Mouse (Mus musculus) kidney, embryonic 16.5 days (tissue): ENCODE measurements at regions not wholly inside any gene's neighbourhood (a gene's known extent, or its start where the extent isn't known, plus 50 kb on each side); places are given as distances from the start of the nearest gene placed in this dataset.

Experiments
- ATAC-seq: fragments of 200-750 bp; cut with Nextera tagmentation; 2 replicates; pipeline ENCODE4 v1.8.0; 2017; ENCODE audit warnings: moderate TSS enrichment; ENCODE audit not compliant: low FRiP score, low TSS enrichment
- H3K27ac ChIP-seq: fragments of 300-500 bp; sonication (generic); 2 replicates; pipeline ENCODE4 v1.5.1; 2014; ENCODE audit warnings: low read length
- H3K27me3 ChIP-seq: fragments of 300-500 bp; sonication (generic); 2 replicates; pipeline ENCODE4 v1.6.1; 2014; ENCODE audit warnings: low read length, control low read depth, mixed read lengths; ENCODE audit not compliant: insufficient read depth
- H3K36me3 ChIP-seq: fragments of 300-500 bp; sonication (generic); 2 replicates; pipeline ENCODE4 v1.6.1; 2014; ENCODE audit warnings: low read length, control low read depth, mixed read lengths; ENCODE audit not compliant: insufficient read depth
- H3K4me1 ChIP-seq: fragments of 300-500 bp; sonication (generic); 2 replicates; pipeline ENCODE4 v1.6.1; 2014; ENCODE audit warnings: low read length, control low read depth, mixed read lengths; ENCODE audit not compliant: insufficient read depth
- H3K4me2 ChIP-seq: fragments of 300-500 bp; sonication (generic); replicated peaks from 2 replicates; pipeline ENCODE4 v1.6.1; 2014; ENCODE audit warnings: low read depth, low read length
- H3K4me3 ChIP-seq: fragments of 300-500 bp; sonication (generic); 2 replicates; pipeline ENCODE4 v1.5.1; 2014; ENCODE audit warnings: mild to moderate bottlenecking, low read length
- H3K9ac ChIP-seq: fragments of 300-500 bp; sonication (generic); replicated peaks from 2 replicates; pipeline ENCODE4 v1.6.1; 2014; ENCODE audit warnings: low read length
- H3K9me3 ChIP-seq: fragments of 300-500 bp; sonication (generic); 2 replicates; pipeline ENCODE4 v1.6.1; 2016; ENCODE audit warnings: low read length, control low read depth
- WGBS: fragments of 180-500 bp; shearing (Covaris S2); extraction: QIAGEN DNeasy Blood & Tissue Kit; methylation state at CpG from one replicate; pipeline ENCODE4 v1.1.7; 2014; 5-methylcytosine and 5-hydroxymethylcytosine counted together

DNA sequence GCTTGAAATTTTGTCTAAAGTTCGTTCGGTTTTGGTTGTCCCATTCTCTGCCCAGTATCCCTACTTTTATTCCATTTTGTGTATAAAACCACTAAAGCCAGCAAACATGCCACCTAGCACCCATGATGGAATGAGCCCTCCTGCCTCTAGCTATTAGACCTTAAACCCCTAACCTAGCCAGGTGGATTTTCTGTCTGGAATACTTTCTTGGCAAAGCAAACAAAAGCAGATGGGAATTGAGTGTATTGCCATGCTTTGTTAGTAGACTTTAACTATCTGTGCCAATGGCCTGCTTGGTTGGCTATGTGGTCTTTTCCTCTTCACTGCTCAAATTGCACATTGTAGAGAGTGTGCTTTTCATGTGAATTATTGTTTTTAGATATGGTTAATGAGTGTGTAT lies 197.7 kb downstream of the Cst10 start:
- Histone ChIP-seq H3K9me3 (no peaks in the 10 kb centered on the region), H3K4me3 (no peak overlapping the region), H3K36me3 (no peaks in the 10 kb centered on the region), H3K27ac (no peak overlapping the region), H3K4me2 (no peak overlapping the region), H3K27me3 (no peaks in the 10 kb centered on the region), H3K4me1 (no peaks in the 10 kb centered on the region), H3K9ac (no peak overlapping the region)
- ATAC-seq = no peak
- WGBS = 87% methylated on average over 2 of the region's 2 CpGs

- H3K27me3 ChIP-seq = no peaks in the 10 kb centered on the region
- H3K36me3 ChIP-seq = no peaks in the 10 kb centered on the region
- H3K4me1 ChIP-seq = no peaks in the 10 kb centered on the region
- no peak for ATAC-seq
- no peaks in the 10 kb centered on the region for H3K9me3 ChIP-seq
- H3K27ac ChIP-seq = no peak overlapping the region
- no peak overlapping the region for H3K9ac ChIP-seq
- no peak overlapping the region for H3K4me3 ChIP-seq
- no peak overlapping the region for H3K4me2 ChIP-seq
- WGBS = 87% methylated on average over 3 of the region's 3 CpGs
Observed at GRCm38 (mm10) chr2:149613381-149613780, 208.5 kb downstream of the Cst10 start.

DNA sequence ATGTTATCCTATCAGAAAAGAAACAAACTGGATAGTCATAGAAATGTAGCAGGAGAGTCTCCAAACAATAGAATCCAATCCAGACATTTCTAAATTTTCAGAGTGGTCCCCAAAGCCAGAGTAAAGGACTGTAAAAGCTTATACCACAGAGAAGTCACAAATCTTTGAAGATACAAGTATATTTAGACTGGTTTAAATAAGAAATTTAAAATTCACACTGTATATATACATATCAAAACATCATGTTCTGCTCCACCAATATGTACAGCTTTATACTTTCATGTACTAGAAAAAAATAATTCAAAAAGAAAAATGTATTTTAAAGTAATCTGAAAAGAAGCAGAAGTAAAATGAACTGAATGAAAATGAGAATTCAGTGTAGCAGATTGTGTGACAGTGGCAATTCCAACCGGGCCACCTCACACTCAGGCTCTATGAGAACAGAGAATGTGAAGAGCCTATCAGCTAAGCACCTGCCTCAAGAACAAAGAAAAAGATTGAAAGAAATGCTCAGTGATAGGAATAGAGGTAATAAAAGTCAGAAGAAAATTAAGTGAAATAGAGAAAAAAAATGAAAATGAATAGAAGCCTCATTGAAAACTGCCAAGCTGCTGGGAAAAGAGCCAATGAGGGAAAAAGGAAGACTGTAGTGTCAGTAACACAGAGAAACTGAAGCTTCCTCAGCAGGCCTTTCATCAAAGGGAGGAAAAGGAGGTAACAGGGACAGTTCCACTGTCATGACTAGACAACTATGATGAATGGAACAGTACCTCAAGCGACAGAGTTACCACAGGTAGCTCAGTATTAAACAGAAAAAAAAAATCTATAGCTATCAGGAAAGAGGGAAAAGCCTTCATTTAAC lies 209.5 kb downstream of the Cst10 start:
- Histone ChIP-seq H3K4me1 (no peaks in the 10 kb centered on the region), H3K9me3 (no peaks in the 10 kb centered on the region), H3K36me3 (no peaks in the 10 kb centered on the region), H3K9ac (no peak overlapping the region), H3K27ac (no peak overlapping the region), H3K4me3 (no peak overlapping the region), H3K4me2 (no peak overlapping the region), H3K27me3 (no peaks in the 10 kb centered on the region)
- WGBS = 83% methylated on average over 2 of the region's 2 CpGs
- ATAC-seq = no peak

DNA sequence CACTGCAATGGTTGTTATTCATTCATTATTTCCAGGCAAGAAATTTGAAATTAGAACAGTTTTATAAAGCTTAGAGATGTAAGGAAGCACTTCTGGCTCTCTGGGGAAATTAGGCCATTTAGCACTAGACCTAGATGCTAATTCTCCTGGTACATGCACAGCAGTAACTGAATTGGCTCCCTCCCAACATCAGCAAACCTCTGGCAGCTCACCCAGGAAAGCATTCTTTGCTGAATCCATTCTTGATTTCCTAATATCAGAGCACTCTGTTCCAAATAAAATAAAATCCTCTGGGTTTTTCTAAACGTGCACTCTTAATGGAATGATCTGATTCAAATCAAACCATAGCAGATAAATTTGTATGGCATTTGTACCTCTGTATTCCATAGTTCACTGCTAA lies 203.4 kb upstream of the Syndig1 start:
- no peak for ATAC-seq
- 50% methylated on average over 1 of the region's 1 CpGs for WGBS
- H3K27me3 ChIP-seq = no peaks in the 10 kb centered on the region
- H3K4me2 ChIP-seq = no peak overlapping the region
- H3K9ac ChIP-seq = no peak overlapping the region
- H3K9me3 ChIP-seq = no peaks in the 10 kb centered on the region
- no peaks in the 10 kb centered on the region for H3K4me1 ChIP-seq
- no peak overlapping the region for H3K4me3 ChIP-seq
- H3K27ac ChIP-seq = no peak overlapping the region
- no peaks in the 10 kb centered on the region for H3K36me3 ChIP-seq

GRCm38 (mm10) chr2:149641207-149641606 lies 187.8 kb upstream of the Syndig1 start:
- Histone ChIP-seq H3K9ac (no peak overlapping the region), H3K4me2 (no peak overlapping the region), H3K27ac (no peak overlapping the region), H3K9me3 (no peaks in the 10 kb centered on the region), H3K27me3 (no peaks in the 10 kb centered on the region), H3K4me3 (no peak overlapping the region), H3K36me3 (no peaks in the 10 kb centered on the region), H3K4me1 (no peaks in the 10 kb centered on the region)
- 87% methylated on average over 3 of the region's 3 CpGs for WGBS
- ATAC-seq = no peak

GRCm38 (mm10) chr2:149651829-149652228 lies 177.2 kb upstream of the Syndig1 start:
- H3K27ac ChIP-seq = no peak overlapping the region
- no peaks in the 10 kb centered on the region for H3K27me3 ChIP-seq
- no peak overlapping the region for H3K9ac ChIP-seq
- H3K36me3 ChIP-seq = no peaks in the 10 kb centered on the region
- H3K4me1 ChIP-seq = no peaks in the 10 kb centered on the region
- H3K9me3 ChIP-seq = no peaks in the 10 kb centered on the region
- ATAC-seq = no peak
- 45% methylated on average over 2 of the region's 2 CpGs for WGBS
- no peak overlapping the region for H3K4me3 ChIP-seq
- no peak overlapping the region for H3K4me2 ChIP-seq

DNA sequence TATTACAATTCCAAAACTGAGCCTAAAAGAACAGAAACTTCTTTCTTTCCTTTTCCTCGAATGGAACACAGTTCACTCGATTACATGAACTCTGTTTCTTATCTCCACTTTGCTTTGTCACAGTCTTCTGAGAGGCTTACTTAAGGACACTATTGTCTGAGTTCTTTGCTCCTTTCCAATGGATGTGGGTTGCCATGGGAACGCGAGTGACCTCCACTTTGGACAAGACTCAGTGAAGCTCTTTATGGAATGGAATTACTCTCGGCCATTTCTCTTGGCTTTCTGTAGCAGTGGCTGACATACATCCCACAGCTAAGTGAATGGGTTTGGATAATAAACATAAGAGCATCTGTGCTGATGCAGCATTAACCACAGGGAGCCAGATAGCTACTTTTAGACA lies 167.9 kb upstream of the Syndig1 start:
- Histone ChIP-seq H3K27ac (no peak overlapping the region), H3K4me1 (no peaks in the 10 kb centered on the region), H3K9me3 (no peaks in the 10 kb centered on the region), H3K4me3 (no peak overlapping the region), H3K4me2 (no peak overlapping the region), H3K36me3 (no peaks in the 10 kb centered on the region), H3K27me3 (no peaks in the 10 kb centered on the region), H3K9ac (no peak overlapping the region)
- no peak for ATAC-seq
- WGBS = 80% methylated on average over 5 of the region's 5 CpGs

DNA sequence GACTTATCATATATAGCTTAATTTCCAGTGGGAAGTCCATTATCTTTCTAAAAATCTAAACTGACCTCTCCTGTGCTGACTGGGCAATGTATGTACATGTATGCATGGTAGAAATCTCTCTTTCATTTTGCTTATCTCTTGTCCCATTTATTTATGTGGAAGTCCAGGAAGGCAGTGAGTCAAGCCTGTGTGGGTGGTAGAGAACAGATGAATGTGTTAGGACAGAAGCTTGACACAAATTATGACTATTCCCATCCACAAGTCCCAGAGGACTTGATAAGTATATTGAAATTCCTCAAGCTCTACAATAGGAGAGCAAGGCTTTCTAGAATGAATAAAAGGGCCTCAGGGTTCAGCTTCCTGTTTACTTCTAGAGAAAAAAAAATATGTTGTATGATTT lies 164.6 kb upstream of the Syndig1 start:
- Histone ChIP-seq H3K4me1 (no peaks in the 10 kb centered on the region), H3K4me2 (no peak overlapping the region), H3K27ac (no peak overlapping the region), H3K36me3 (no peaks in the 10 kb centered on the region), H3K4me3 (no peak overlapping the region), H3K27me3 (no peaks in the 10 kb centered on the region), H3K9ac (no peak overlapping the region), H3K9me3 (no peaks in the 10 kb centered on the region)
- ATAC-seq = no peak

DNA sequence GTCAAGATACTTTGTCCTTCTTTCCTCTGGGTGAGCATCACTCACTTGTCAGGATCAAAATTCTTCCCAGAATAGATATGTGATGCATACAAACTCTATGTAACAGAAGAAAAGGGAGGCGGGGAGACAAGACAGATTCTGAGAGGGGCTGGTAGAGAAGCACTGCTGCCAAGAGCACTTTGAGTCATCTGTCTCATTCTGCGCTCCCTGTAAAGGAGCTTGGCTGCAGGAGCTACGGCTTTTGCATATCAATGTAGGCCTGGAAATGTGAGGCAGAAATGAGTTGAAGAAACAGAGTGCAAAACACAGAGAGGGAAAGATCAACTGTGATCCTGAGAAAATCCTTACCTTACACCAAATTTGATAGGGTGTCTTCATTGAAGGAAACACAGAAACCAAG lies 162.6 kb upstream of the Syndig1 start:
- no peak overlapping the region for H3K27ac ChIP-seq
- no peak overlapping the region for H3K4me3 ChIP-seq
- H3K27me3 ChIP-seq = no peaks in the 10 kb centered on the region
- H3K9me3 ChIP-seq = no peaks in the 10 kb centered on the region
- WGBS = 71% methylated on average over 3 of the region's 3 CpGs
- no peaks in the 10 kb centered on the region for H3K36me3 ChIP-seq
- H3K4me2 ChIP-seq = no peak overlapping the region
- no peaks in the 10 kb centered on the region for H3K4me1 ChIP-seq
- no peak for ATAC-seq
- H3K9ac ChIP-seq = no peak overlapping the region

- ATAC-seq = no peak
- Histone ChIP-seq H3K4me3 (no peak overlapping the region), H3K9ac (no peak overlapping the region), H3K4me1 (no peaks in the 10 kb centered on the region), H3K27me3 (no peaks in the 10 kb centered on the region), H3K9me3 (no peaks in the 10 kb centered on the region), H3K4me2 (no peak overlapping the region), H3K36me3 (no peaks in the 10 kb centered on the region), H3K27ac (no peak overlapping the region)
- 69% methylated on average over 1 of the region's 1 CpGs for WGBS
Observed at GRCm38 (mm10) chr2:149671870-149672269, 157.1 kb upstream of the Syndig1 start.
